Mouse (Mus musculus): Measurements from ENCODE around the gene Gm42957.

GRCm38 (mm10) chr3:96596228-96596707 is 39.0 kb upstream of the Gm42957 start, which contains the start of gene Ankrd34a:
- TF ChIP-seq SRF (IDR thresholded peaks at IDR 0.05; ENCODE audit: control insufficient read depth, insufficient read length, low read depth) = no peak
- TF ChIP-seq MYOD1 (IDR thresholded peaks at IDR 0.05; ENCODE audit: control insufficient read depth in 1 of 3, insufficient read length in 2 of 3, low read depth in 2 of 3) = no peak
